Mouse (Mus musculus) testis, adult 2 months (tissue): ENCODE measurements at regions not wholly inside any gene's neighbourhood (a gene's known extent, or its start where the extent isn't known, plus 50 kb on each side); places are given as distances from the start of the nearest gene placed in this dataset.

Experiments used
- CTCF ChIP-seq: fragments of 200-500 bp; IDR thresholded peaks from 2 replicates; pipeline ENCODE4 v1.5.1; 2012; ENCODE audit warnings: low read depth, mild to moderate bottlenecking, inconsistent platforms, low read length, moderate library complexity; ENCODE audit not compliant: control insufficient read depth, insufficient read depth, insufficient replicate concordance
- POLR2A ChIP-seq: fragments of 200-500 bp; IDR thresholded peaks from 2 replicates; pipeline ENCODE4 v1.6.1; 2012; ENCODE audit warnings: low read depth, mild to moderate bottlenecking, inconsistent platforms, low read length, moderate library complexity; ENCODE audit not compliant: control insufficient read depth

- TF ChIP-seq POLR2A (no peak), CTCF (no peak)
Observed at GRCm38 (mm10) chr10:16874131-16874530, 848.9 kb upstream of the Cited2 start.
